Mouse (Mus musculus) layer of hippocampus, postnatal 25 days (tissue): ENCODE results near the gene Lgals9. TPM values are rescaled to one million over a fixed set of nuclear protein-coding genes. Genes with fewer than 3 reads are reported as not detected.
"Not testable (repeated sequence)": the region's sequence is repeated elsewhere in the genome, so short reads cannot be mapped to it uniquely, and the experiment has no call there.

Experiments used
- DNase-seq, 2 experiments: peaks; one replicate each; pipeline ENCODE4 v3.0.0; 2022; ENCODE audit warnings: mixed read lengths in 2 of 2, low spot score in 1 of 2; ENCODE audit errors: extremely low spot score in 1 of 2
- total RNA-seq, 2 experiments: library from RNA; stranded (reverse); gene quantifications; 2 replicates each; pipeline ENCODE4 v1.2.3; 2021

The Lgals9 gene
- total RNA-seq, 2 experiments from 2014 or later, result 4.3 to 5.5 TPM

DNA sequence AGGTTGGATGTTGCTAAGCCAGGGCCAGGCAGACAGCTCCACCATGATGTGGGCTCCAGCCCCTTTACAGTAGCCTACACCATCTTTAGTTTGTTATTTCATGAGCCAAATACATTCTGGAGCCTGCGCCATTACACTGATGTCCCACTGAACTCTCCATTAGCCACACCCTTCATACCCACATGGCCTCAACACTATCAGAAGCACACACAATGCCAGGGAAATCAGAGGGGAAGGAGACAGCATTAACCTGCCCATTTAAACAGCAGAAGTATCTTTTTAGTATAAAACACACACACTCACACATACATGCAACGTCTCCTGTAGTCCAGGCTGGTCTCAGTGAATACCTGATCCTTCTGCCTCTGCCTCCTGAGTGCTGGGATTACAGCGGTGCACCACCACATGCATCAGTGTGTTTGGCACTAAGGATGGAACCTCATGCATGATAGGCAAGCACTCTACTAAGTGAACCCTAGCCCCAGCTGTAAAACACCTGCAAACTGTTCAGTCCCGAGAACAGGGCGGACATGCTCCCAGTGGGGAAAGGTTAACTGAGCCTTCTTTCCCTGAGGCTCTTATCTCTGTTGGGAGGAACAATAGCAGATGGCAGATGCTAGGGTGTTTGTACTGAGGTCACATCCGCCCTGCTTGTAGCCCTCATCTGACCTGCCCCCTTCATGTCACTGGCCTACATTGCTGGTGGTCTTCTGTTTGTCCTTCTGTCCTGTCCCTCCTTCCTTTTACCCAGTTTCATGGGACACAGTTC is 23.4 kb upstream of the Lgals9 start:
- no peak for DNase-seq

DNA sequence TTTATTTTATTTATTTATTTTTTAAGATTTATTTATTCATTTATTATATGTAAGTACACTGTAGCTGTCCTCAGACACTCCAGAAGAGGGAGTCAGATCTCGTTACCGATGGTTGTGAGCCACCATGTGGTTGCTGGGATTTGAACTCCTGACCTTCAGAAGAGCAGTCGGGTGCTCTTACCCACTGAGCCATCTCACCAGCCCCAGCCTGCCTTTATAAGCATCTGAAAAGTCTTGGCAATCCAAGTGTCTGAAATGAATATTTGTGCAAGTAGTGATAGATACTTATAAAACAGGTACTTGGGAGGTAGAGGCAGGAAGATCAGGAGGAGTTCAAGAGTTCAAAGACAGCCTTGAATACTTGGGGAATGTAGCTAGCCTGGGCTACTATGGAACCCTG is 22.6 kb upstream of the Lgals9 start:
- not testable (repeated sequence) for DNase-seq

DNA sequence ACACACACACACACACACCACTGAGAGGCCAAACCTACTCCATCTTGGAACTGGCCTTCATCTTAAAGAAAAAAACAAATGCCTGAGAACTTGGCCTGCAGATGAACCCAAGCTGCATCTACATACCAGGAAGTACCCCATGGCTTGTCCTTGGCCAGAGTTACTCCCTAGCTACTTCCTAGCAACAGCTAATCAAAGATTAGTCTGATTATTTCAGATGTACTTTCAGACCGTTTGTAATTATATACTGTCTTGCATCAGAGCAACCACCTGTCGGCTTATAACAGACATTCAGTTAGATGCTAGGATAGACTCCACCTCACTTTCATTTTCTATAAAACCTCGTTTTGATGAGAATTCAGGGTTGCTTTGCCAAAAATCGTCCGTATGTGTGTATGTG is 21.7 kb upstream of the Lgals9 start:
- DNase-seq, result no peak

DNA sequence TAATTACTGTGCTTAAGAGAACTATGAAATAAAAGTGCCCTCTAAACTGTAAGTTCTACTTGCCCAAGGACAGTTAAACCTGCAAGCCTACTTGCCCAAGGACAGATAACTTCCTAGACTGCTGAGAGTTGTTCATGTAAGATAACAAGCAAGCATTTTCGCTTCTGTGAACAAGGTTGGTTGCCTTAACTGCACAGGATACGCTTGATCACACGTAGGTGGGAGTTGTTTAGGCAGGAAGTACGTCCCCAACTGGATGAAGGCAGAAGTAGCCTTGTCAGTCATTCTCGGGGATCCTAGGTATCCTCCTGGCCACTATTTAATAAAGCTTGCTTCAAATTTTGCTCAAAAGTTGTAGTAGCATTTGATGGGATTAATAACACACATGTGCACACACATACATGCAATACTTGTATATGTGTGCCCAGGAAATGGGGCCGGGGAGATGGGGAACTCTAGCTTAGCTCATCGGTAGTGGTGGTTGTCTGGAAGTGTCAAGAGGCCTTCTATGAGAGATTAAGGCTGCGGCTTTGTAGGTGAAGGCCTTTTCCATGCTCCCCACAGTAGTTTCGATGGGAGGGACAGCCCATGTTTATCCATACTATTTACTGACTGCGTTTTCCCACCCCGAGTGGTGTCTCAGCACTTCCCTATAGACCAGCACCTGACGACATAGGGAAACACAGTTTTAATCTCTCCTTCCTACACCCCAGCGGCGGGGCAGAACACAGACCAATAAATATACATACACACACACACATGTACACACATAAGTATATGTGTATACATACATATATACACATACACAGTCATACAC is 21.0 kb upstream of the Lgals9 start:
- no peak for DNase-seq

DNA sequence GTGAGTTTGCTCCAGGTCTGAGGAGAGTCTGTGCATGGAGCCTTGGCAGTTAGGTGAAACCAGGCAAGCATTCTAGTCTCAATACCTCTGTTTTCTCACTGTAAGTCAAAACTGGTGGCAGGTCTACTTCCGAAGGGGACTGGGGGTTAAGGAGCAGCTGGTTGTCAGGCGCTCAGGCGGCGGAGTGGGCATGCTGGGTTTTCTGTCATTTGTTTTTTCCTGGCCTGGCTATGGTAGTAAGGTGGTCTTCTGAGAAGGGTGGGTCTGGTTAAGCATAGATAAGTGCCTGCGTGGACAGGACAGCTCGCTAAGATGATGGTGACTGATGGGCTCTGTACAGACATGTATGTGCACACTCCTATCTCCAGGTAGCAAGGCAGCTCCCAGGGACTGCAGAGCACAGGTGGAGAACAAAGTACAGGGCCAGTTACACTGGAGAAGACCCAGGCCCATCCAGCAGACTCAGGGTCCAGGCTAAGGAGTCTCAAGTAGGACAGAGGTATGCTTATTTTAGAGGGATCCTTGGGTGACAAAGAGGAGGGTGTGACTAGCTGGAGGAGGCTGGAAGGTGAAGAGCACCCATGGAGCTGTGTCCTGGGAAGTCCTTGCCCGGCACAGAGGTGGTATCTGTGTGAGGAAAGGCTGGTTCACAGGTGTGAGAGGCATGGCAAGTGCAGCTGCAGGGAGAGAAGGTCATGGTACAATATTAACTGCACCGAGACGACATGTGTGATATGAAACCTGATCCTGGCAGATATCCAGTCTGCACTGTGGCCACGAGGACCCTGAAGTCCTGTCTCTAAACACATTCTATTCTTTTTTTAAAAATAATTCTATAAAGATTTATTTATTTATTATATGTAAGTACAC is 19.3 kb upstream of the Lgals9 start:
- no peak for DNase-seq

DNA sequence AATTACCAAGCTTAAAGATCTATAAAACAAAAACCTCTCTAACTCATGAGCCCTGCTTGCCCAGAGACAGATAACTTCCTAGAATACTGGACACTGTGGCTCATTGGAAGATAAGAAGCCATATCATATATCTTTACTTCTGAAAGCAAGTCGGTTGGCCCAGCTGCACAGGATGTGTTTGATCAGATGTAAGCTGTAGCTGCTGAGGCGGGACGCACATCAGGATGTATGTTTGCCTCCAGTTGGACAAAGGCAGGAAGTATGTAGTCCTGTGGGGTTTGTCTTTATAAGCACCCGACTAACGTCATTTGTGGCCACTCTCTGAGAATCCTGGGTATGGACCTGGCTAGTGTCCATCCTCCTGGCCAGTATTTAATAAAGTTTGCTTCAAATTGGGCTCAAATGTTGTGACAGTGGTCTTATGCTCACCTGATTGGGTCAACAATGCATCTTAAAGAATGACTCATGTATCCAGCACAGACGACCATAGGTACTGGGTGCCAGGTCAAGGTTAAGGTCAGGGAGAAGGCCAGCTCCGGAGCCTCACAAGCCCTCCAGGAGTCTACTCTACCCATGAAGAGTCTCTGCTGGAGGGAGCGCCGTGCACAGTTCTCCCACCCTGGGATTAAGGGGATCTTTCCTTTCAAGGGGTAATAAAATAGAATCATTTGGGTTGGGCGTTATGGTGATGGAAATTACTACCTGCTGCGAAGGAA is 18.5 kb upstream of the Lgals9 start:
- DNase-seq, result no peak

DNA sequence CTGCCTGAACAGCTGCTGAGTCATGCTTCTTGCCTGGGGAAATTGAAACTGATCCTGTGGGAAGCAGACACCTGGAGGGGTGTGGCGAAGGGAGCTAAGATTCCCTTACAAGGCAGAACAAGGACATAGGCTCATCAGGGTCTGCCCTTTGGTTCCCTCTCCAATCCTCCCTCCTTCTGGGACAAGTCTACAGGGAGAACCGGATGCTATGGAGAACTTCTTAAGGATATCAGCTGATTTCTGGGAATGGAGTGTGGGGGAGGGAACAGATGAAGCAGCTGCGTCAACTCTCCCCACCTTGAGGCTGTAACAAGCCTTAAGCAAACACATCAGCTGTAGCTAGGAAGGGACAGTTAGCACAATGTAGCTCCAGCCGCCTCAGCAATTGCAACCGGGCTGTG is 17.8 kb upstream of the Lgals9 start:
- no peak for DNase-seq

DNA sequence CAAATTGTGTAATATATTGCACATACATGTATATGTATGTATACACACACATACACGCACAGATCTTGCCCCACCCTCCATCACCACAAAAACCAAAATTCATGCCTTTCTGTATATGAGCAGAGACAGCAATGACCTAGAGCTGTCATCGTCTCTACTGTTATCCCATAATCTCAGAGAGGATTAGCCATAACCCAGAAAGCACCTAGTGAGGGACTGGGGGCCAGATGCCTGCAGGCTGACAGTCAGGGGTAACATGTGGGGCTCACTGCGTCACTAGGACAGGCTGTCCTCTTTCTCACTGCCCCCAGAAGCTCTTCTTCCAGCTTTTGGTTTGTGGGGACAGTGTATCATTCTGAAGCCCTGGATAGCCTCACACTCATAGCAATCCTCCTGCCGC is 17.1 kb upstream of the Lgals9 start:
- DNase-seq, result no peak

DNA sequence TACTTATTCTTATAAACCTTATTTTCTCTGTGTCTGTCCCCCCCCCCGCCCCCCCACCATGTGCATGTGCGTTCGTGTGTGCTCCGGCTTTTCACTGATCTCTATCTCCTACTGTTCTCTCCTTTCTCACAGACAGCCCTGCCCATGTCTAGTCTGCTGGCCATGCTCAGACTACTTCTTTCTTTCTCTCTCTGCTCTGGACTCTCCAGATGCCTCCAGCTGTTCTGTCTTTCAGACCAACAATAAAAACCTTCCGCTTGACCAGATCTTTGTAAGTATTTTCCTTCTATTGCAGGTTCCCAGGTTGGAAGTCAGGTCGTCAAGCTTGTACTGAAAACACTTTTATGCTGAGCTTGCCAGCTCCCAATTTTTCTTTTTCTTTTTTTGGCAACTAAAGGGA is 14.4 kb upstream of the Lgals9 start:
- no peak for DNase-seq

DNA sequence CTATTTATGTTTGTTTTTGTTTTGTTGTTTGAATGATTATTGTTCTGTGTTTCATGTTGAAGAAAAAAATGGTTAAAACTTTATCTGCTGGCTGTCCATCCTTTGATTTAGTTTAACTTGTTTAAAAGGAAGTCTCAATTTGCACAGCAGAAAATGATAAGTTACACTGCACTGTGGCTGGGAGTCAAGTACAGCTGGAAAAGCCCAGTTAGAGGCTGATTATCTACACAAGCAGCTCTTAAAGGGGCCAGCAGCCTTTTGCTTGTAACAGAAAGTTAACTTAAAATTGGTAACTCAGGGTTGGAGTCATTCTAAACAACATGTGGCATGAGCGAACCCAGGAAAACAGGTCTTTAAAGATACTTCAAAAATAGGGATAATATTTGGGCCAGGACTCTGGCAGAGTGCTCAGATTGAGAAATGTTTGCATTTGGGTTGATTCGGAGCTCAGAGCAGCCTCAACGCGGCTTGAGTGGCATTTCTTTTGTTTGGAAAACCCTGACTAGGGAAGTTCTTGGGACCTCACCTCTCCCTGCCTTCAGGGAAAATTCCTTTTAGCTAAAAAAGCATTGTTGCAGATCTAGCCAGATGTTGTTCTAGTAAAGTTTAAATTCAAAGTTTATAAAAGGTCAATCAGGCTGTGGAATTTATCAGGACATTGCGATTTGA is 6.3 kb upstream of the Lgals9 start:
- DNase-seq, result not testable (repeated sequence)

DNA sequence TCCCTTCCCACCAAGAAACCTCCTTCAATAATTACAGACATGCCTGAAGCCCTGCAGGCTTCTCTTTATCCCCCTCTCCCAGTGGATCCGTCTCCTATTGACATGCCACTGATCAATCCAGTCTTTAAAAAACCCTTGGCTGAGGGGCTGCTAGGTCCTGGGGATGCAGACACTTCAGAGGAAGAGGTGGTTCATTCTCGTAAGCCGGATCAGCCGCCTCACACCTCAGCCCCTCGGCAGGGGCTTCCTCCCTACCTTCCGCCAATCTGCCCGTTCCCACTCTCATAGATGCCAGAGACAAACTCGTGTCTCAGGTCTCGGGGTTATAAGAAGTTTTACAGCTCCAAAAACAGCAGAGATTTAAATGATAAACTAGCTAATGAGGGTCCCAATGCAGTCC is 5.3 kb upstream of the Lgals9 start:
- no peak for DNase-seq

DNA sequence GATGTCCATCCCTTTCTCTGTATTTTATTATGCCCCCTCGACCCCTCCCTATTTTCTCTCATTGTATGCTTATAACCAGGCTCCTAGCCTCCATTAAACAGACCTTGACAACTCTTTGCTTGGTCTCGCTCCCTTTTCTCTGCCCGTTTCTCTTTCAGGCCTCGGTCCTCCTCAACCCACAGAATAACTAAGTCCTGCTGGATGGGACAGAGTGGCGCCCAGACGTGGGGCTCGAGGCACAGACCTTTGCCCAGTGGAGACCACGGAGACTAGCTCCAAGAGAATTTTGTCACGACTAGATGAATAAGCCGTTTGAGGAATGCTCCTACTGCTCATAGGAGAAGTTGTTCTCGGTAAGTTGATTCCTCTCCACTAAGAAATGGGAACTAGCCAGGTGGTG is 4.5 kb upstream of the Lgals9 start:
- DNase-seq, result not testable (repeated sequence)

DNA sequence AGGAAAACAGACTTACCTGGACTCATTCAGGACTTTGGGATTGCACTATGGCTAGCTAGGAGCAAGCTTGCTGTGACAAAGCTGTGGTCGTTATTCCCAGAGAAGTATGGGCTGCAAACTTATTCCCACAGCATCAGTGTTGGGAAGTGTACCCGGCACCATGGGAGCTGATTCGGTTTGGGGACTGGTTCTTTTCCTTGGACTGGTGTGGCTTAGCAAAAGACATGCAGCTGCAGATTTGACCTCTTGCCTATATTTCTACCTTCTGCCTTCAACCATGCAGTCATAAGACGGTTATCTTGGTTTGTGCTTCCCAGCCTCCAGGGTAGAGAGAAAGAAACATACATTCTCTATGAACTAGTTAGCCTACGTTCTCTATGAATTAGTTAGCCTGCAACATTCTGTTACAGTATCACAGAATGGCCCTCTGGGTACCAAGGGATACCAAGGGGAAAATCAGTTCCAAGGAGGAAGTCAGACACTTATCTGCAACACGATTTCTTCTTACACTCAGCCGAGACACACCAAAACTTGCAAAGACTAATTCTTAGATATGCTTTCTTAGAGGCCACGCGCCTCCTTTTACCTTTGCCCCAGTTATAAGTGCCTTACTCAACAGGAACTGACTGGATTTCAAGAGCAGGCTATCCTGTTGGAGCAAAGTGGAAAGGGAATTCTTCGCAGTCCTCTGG is 1.7 kb upstream of the Lgals9 start:
- no peak for DNase-seq

DNA sequence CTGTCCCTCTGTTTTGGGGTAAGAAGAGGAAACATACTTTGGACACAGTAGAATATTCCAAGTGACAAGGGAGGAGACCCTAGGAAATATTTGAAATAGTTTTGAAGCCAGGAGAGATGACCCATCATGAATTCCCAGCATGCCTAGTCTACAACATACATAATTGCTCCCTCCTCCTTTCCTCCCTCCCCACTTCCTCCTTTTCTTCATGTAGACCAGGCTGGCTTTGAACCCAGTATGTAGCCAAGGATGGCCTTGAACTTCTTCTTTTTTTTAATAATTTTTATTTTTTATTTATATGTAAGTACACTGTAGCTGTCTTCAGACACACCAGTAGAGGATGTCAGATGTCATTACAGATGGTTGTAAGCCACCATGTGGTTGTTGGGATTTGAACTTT is 759 bp upstream of the Lgals9 start:
- no peak for DNase-seq

DNA sequence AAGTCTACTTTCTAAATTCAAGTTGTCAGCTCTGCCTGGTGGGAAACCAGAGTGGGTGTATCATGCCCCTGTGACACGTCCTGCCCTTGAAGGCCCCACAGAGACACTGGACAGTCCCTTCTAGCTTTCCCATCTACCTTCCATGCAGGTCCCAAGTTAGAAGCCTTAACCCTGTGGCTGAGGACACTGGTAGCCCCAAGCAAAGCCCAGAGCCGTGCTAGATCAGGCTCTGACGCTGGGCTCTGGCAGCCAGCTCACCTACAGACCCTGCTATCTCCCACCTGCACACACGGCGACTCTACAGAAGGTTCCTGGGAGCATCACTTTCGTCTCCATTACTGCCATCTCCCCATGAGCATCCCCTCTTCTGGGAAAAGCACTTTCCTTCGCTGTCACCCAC is 1.2 kb downstream of the Lgals9 start:
- no peak for DNase-seq

DNA sequence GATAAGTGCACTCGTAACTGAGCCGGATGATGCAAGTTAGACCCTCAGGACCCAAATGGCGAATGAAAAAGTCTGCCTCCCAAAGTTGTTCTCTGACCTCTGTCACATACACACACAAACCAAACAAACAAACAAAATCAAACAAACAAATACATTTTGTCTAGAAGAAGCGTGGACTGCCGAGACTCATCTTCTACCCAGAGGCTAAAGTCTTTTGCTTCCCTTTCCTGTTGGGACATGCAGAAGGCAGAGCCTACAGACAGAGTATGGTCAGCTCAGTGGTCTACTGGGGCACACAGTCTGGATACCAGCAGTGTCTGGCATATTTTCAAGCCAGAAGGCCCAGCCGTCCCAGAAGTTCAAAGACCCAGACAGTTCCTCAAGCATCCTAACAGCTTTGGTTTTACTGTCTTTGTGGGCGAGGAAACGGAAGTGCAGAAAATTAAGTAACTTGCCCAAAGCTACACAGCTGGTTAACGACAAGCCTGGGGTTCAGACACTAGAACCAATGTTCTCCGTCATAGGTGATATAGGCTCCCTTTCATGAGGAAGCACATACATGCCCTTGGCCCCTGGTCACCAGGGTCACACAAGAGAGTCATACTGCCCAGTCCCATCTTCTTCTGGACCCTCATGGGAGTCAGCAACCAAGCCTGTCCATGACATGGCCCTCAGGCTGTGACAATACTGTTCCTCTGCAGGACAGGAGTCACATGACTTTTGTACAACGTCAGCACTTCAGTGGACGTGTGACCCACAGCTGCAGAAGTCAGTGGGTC is 2.0 kb downstream of the Lgals9 start:
- DNase-seq, result no peak

DNA sequence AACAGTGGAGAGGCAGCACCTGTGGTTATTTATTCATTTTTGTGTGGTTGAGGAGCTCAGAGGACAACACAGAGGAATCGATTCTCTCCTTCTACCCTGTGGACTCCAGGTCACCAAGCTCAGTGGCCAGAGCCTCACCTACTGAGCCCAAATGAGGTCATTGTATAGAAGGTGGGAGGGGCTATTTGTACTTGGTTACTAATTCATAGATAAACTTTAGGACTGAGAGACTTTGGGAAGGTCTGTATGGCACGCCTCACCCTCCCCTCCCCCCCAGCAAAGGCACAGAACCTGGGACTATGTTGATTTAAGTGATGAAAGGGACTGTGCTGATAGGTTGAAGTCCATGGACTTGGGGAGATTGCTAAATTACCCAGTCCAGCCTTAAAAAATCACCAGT is 2.7 kb downstream of the Lgals9 start:
- DNase-seq, result peak in 1 of 2 experiments; percentile 0

DNA sequence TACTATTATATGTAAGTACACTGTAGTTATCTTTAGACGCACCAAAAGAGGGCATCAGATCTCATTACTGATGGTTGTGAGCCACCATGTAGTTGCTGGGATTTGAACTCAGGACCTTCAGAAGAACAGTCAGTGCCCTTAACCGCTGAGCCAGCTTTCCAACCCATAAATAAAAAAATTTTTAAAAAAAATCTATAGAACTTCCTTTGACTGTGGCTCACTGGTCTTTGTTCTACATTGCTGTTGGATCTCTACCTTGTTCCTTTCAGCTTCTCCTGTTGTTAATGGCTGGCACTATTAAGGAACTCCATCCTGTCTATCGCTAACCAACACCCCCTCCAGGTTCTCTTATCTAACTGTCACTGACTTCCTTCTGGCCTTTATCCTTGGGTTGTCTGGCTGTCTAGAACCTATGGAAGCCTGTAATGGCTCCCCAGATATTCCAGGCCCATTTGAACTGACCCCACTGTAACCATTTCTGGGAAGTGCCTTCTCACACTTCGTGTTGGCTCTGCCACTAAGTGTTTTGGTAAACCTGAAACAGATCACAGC is 4.6 kb downstream of the Lgals9 start:
- no peak for DNase-seq
